Mouse (Mus musculus): Measurements from ENCODE around the gene Gm20518. TPM values are rescaled to one million over a fixed set of nuclear protein-coding genes. Genes with fewer than 3 reads are reported as not detected.

The Gm20518 gene
- polyA plus RNA-seq, 1 experiment: 0.26 TPM

- Histone ChIP-seq H3K4me1 (ENCODE audit: control insufficient read depth, insufficient read depth, low read length) (peaks cover 22% of the 10 kb centered on the region), H3K27ac (ENCODE audit: insufficient read depth, low read length) (no peak overlapping the region), H3K4me3 (ENCODE audit: insufficient read depth, low read length) (no peak overlapping the region)
- no peak for TF ChIP-seq POLR2A (IDR thresholded peaks at IDR 0.05; ENCODE audit: low read depth, low read length)
- no peak for TF ChIP-seq CTCF (IDR thresholded peaks at IDR 0.05; ENCODE audit: borderline replicate concordance, insufficient read depth, low read length)
Observed at GRCm38 (mm10) chr16:17813173-17813572, 78.3 kb downstream of the Gm20518 start.

- Histone ChIP-seq H3K4me3 (ENCODE audit: insufficient read depth, low read length) (no peak overlapping the region), H3K27ac (ENCODE audit: insufficient read depth, low read length) (no peak overlapping the region), H3K4me1 (ENCODE audit: control insufficient read depth, insufficient read depth, low read length) (peaks cover 23% of the 10 kb centered on the region)
- TF ChIP-seq POLR2A (IDR thresholded peaks at IDR 0.05; ENCODE audit: low read depth, low read length) (no peak), CTCF (IDR thresholded peaks at IDR 0.05; ENCODE audit: borderline replicate concordance, insufficient read depth, low read length) (no peak)
Observed at GRCm38 (mm10) chr16:17812120-17812519, 79.4 kb downstream of the Gm20518 start.

GRCm38 (mm10) chr16:17809711-17810110, 81.8 kb downstream of the Gm20518 start:
- peaks cover 34% of the 10 kb centered on the region for H3K4me1 ChIP-seq (ENCODE audit: control insufficient read depth, insufficient read depth, low read length)
- H3K4me3 ChIP-seq (ENCODE audit: insufficient read depth, low read length): no peak overlapping the region
- peak overlapping the region; percentile 86 for H3K27ac ChIP-seq (ENCODE audit: insufficient read depth, low read length)
- TF ChIP-seq POLR2A (IDR thresholded peaks at IDR 0.05; ENCODE audit: low read depth, low read length) (no peak), CTCF (IDR thresholded peaks at IDR 0.05; ENCODE audit: borderline replicate concordance, insufficient read depth, low read length) (no peak)

- peak overlapping the region; percentile 86 for H3K27ac ChIP-seq (ENCODE audit: insufficient read depth, low read length)
- no peak overlapping the region for H3K4me3 ChIP-seq (ENCODE audit: insufficient read depth, low read length)
- peaks cover 36% of the 10 kb centered on the region for H3K4me1 ChIP-seq (ENCODE audit: control insufficient read depth, insufficient read depth, low read length)
- TF ChIP-seq CTCF (IDR thresholded peaks at IDR 0.05; ENCODE audit: borderline replicate concordance, insufficient read depth, low read length) (no peak), POLR2A (IDR thresholded peaks at IDR 0.05; ENCODE audit: low read depth, low read length) (no peak)
Observed at GRCm38 (mm10) chr16:17809125-17809524, 82.3 kb downstream of the Gm20518 start.

GRCm38 (mm10) chr16:17807192-17808009, 84.1 kb downstream of the Gm20518 start:
- Histone ChIP-seq H3K4me3 (ENCODE audit: insufficient read depth, low read length) (no peak overlapping the region), H3K27ac (ENCODE audit: insufficient read depth, low read length) (peak overlapping the region; percentile 52), H3K4me1 (ENCODE audit: control insufficient read depth, insufficient read depth, low read length) (peaks cover 42% of the 10 kb centered on the region)
- no peak for TF ChIP-seq POLR2A (IDR thresholded peaks at IDR 0.05; ENCODE audit: low read depth, low read length)
- TF ChIP-seq CTCF (IDR thresholded peaks at IDR 0.05; ENCODE audit: borderline replicate concordance, insufficient read depth, low read length): no peak

GRCm38 (mm10) chr16:17806581-17807191, 84.8 kb downstream of the Gm20518 start:
- Histone ChIP-seq H3K4me3 (ENCODE audit: insufficient read depth, low read length) (no peak overlapping the region), H3K27ac (ENCODE audit: insufficient read depth, low read length) (peak overlapping the region; percentile 15; the same call in 1 of the 2 replicates), H3K4me1 (ENCODE audit: control insufficient read depth, insufficient read depth, low read length) (peaks cover 49% of the 10 kb centered on the region)
- no peak for TF ChIP-seq POLR2A (IDR thresholded peaks at IDR 0.05; ENCODE audit: low read depth, low read length)
- TF ChIP-seq CTCF (IDR thresholded peaks at IDR 0.05; ENCODE audit: borderline replicate concordance, insufficient read depth, low read length): no peak

GRCm38 (mm10) chr16:17804982-17805381, 86.5 kb downstream of the Gm20518 start:
- peaks cover 49% of the 10 kb centered on the region for H3K4me1 ChIP-seq (ENCODE audit: control insufficient read depth, insufficient read depth, low read length)
- no peak for TF ChIP-seq POLR2A (IDR thresholded peaks at IDR 0.05; ENCODE audit: low read depth, low read length)
- no peak overlapping the region for H3K27ac ChIP-seq (ENCODE audit: insufficient read depth, low read length)
- H3K4me3 ChIP-seq (ENCODE audit: insufficient read depth, low read length): no peak overlapping the region

- 0 out of 2 replicates have a peak overlapping the region, but pooled peaks have one; percentile 6 for H3K27ac ChIP-seq (ENCODE audit: insufficient read depth, low read length)
- peaks cover 52% of the 10 kb centered on the region for H3K4me1 ChIP-seq (ENCODE audit: control insufficient read depth, insufficient read depth, low read length)
- TF ChIP-seq CTCF (IDR thresholded peaks at IDR 0.05; ENCODE audit: borderline replicate concordance, insufficient read depth, low read length): no peak
- no peak for TF ChIP-seq POLR2A (IDR thresholded peaks at IDR 0.05; ENCODE audit: low read depth, low read length)
- no peak overlapping the region for H3K4me3 ChIP-seq (ENCODE audit: insufficient read depth, low read length)
Observed at GRCm38 (mm10) chr16:17804449-17804912, 87.0 kb downstream of the Gm20518 start.

GRCm38 (mm10) chr16:17803675-17804448, 87.6 kb downstream of the Gm20518 start:
- H3K4me3 ChIP-seq (ENCODE audit: insufficient read depth, low read length): no peak overlapping the region
- H3K27ac ChIP-seq (ENCODE audit: insufficient read depth, low read length): peak overlapping the region; percentile 6; the same call in 1 of the 2 replicates
- H3K4me1 ChIP-seq (ENCODE audit: control insufficient read depth, insufficient read depth, low read length): peaks cover 53% of the 10 kb centered on the region
- TF ChIP-seq CTCF (IDR thresholded peaks at IDR 0.05; ENCODE audit: borderline replicate concordance, insufficient read depth, low read length): no peak
- no peak for TF ChIP-seq POLR2A (IDR thresholded peaks at IDR 0.05; ENCODE audit: low read depth, low read length)

All from embryonic fibroblast, embryonic 13.5 days (primary cell).